12 mouse cellular contexts compared by ENCODE assay signal in the genomic region with DNA sequence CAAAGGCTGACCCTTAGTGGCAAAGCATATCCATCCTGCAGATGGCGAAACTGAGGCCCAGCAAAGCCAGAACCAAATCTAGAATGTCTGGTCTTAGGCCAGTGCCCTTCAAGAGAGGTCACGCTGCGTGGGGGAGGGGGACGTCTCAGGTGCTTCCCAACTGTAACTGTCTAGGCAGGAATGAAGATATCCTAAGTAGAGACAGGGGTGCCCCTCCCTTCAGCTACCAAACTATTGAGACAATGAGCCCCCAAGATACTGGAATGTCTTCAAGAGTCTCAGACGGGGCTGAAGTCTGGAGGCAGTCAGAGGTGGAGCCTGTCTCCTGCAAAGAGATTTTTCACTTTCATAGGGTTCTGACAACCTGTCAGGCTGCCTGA.
A peak's percentile ranks its signal among the peaks of the same experiment; 100 is the strongest.
DNase-seq lines count a peak whose midpoint lies in the region; ATAC-seq lines count a peak whose summit lies in the region.
"Had no signal": no experiment of that assay in that cellular context is flagged by ENCODE, and none has a peak within 500 bp of the region (broad histone marks: within the 10 kb centered on the region; RNA-seq: fewer than 3 reads in every experiment).

No protein-coding gene starts in this region.

- WGBS in heart, embryonic 13.5 days: 42% methylated on average over 5 of the region's 5 CpGs

- peak; percentile 33 for DNase-seq in kidney, adult 9 months
- no peak for DNase-seq in kidney, adult 11 months
- DNase-seq in urinary bladder, adult 2 months (ENCODE audit: low spot score): peak; percentile 22
- DNase-seq in urinary bladder, postnatal 36 days (ENCODE audit: low spot score in 2 of 2): no peak
- no peak for DNase-seq in c-Kit-positive CD71-positive TER-119-positive erythroid progenitor cells, embryonic 14.5 days (ENCODE audit: low spot score)
- DNase-seq in cerebellum, adult 9-11 months: no peak
- DNase-seq: layer of hippocampus, postnatal 36 days; right cerebral cortex, adult 18-20 months had no signal

- H3K27ac ChIP-seq in heart, embryonic 13.5 days (replicated peaks): peak overlapping the region; percentile 82
- H3K27ac ChIP-seq: hindbrain, postnatal 0 days; limb, embryonic 15.5 days had no signal

- no peak for ATAC-seq in heart, embryonic 13.5 days (ENCODE audit: extremely low read depth, insufficient number of reproducible peaks, low FRiP score, low TSS enrichment)
- ATAC-seq: hindbrain, postnatal 0 days had no signal

- no peak overlapping the region for H3K4me3 ChIP-seq in heart, embryonic 13.5 days
- H3K4me3 ChIP-seq: limb, embryonic 15.5 days; megakaryocyte, embryonic 14.5 days had no signal

- H3K9ac ChIP-seq in heart, embryonic 13.5 days: peak overlapping the region; percentile 17
- H3K9ac ChIP-seq: limb, embryonic 15.5 days had no signal

- no peak overlapping the region for H3K4me2 ChIP-seq in heart, embryonic 13.5 days
- H3K4me2 ChIP-seq: limb, embryonic 15.5 days had no signal

- no peaks in the 10 kb centered on the region for H3K27me3 ChIP-seq in heart, embryonic 13.5 days (replicated peaks)
- H3K27me3 ChIP-seq: limb, embryonic 15.5 days had no signal

- H3K4me1 ChIP-seq in heart, embryonic 13.5 days: peaks cover 39% of the 10 kb centered on the region

- H3K36me3 ChIP-seq in heart, embryonic 13.5 days: peaks cover 35% of the 10 kb centered on the region
- H3K36me3 ChIP-seq: limb, embryonic 15.5 days had no signal

- 0 out of 2 replicates have a peak, but pooled peaks cover 3% of the 10 kb centered on the region for H3K9me3 ChIP-seq in heart, embryonic 13.5 days
- H3K9me3 ChIP-seq: limb, embryonic 15.5 days had no signal

Comparison
In these comparisons a context has a peak if more than half of its experiments do, and no peak if none do; other contexts are left out.
1. DNase-seq: peak in kidney, adult 9 months (single experiment) and urinary bladder, adult 2 months (single experiment); none in kidney, adult 11 months (single experiment), urinary bladder, postnatal 36 days (0 of 2), c-Kit-positive CD71-positive TER-119-positive erythroid progenitor cells, embryonic 14.5 days (single experiment) and cerebellum, adult 9-11 months (single experiment).